Mouse (Mus musculus): ENCODE results near the gene Dgat2l6.

Gene Dgat2l6

GRCm38 (mm10) chrX:100524471-100524870, at the start of gene Dgat2l6:
Gene Dgat2l6, plus strand, starts transcription at chrX:100524838.
- no peak for DNase-seq (ENCODE audit: low spot score in 2 of 2)

- no peak for DNase-seq (ENCODE audit: low spot score in 2 of 2)
Observed at GRCm38 (mm10) chrX:100475569-100476223, 48.9 kb upstream of the Dgat2l6 start.

DNA sequence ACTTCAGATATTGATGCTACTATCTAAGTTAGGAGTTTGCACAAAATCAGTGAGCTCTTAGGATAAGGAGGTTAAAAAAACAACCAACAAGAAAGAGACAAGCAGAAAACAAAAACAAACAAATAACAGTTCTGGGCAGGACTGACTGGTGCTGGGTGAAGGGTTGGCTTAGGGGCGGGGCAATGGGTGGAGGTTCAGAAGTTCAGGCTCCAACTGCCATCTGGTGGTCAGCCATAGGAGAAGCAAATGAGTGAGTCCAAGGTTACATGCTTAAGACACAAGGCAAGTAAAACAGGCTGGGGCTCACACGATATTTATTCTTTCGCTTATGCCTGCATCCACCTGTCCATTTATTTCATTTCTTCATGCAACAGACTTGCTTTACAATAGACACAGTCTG, 44.3 kb upstream of the Dgat2l6 start:
- peak; percentile 42 to 68 for DNase-seq (ENCODE audit: low spot score in 2 of 2)

- no peak for DNase-seq (ENCODE audit: low spot score in 2 of 2)
Observed at GRCm38 (mm10) chrX:100493500-100494067, 31.1 kb upstream of the Dgat2l6 start.

DNA sequence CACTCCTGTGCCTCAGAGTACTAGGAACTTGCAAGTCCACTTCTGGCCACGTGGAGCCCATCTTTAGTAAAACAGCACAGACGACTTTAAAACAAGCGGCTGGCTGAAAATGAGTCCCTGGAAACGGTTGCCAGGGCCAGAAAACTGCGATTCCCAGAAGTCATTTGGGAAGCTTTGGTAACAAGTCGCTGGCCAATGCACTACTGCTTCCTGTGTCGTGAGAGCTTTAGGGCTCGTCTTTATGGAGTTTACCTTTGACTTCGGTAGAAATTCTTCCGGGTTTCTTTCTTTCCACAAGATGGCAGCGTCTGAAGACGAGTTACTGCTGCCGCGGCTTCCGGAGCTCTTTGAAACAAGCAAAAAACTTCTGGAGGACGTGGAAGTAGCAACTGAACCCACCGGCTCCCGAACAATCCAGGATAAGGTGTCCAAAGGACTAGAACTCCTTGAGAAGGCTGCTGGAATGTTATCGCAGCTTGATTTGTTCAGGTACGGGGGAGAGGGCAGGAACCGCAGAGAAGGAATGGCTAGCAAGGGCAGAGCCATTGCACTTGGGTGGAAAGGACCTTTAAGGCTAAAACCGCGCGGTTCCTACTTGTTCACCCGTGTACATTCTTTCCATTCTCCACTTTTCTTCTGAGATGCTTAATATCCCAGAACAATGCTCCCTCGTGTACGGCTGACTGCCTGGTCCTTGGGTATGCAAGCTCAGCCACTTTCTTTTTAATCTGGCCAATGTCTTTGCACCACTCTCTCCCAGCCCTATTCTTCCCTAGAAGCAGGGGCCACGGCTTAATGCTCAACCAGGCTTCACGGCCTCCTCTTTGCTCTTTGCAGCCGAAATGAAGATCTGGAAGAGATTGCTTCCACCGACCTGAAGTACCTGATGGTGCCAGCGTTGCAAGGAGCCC, 30.3 kb upstream of the Dgat2l6 start, which contains the start of gene Igbp1:
TSS of gene Igbp1 (plus strand) at position 224 of the 911 bp plus-strand sequence.
- DNase-seq (ENCODE audit: low spot score in 2 of 2) = peak; percentile 52 to 68

GRCm38 (mm10) chrX:100504175-100504851, 20.3 kb upstream of the Dgat2l6 start:
- DNase-seq (ENCODE audit: low spot score in 2 of 2) = no peak

GRCm38 (mm10) chrX:100508164-100508563, 16.5 kb upstream of the Dgat2l6 start:
- no peak for DNase-seq (ENCODE audit: low spot score in 2 of 2)

GRCm38 (mm10) chrX:100509921-100510320, 14.7 kb upstream of the Dgat2l6 start:
- no peak for DNase-seq (ENCODE audit: low spot score in 2 of 2)

- DNase-seq (ENCODE audit: low spot score in 2 of 2) = no peak
Observed at GRCm38 (mm10) chrX:100516683-100517082, 8.0 kb upstream of the Dgat2l6 start.

DNA sequence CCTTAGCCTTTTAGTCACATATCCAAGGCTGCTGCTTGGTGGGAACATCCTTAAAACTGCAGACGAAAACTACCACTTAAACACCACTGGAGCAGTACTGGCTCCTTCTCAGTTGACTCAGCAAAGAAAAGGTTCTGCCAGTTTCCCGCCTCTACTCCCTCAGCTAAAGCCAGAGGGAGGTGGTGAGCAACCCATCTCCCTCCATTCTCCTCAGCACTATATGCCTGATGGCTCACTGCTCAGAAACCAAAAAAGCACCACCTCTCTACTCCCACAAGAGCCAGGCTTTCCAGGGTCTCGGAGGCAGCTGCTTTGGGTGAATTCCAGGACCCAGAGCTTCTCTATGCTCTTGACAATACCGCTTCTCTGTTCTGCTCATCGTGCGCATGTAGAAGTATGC, 7.0 kb upstream of the Dgat2l6 start:
- no peak for DNase-seq (ENCODE audit: low spot score in 2 of 2)

DNA sequence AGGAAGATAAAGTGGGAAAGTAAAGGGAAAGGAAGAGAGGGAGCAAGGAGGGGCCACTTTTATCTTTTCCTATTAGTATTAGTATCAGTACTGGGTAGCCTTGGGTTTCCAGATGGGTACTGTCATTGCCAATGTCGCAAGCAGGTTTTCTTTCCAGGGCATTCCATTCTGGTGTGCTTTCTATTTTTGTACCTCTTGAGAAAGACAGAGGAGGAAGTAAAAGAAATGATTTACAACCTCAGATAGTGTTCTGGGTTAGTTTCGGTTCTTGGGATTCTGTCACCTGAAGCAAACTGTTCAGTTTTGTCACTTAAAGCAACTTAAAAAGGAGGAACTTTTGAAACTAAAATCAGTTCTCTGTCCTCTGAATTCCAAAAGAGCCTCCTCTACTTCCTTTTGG, 6.1 kb upstream of the Dgat2l6 start:
- DNase-seq (ENCODE audit: low spot score in 2 of 2) = no peak

- no peak for DNase-seq (ENCODE audit: low spot score in 2 of 2)
Observed at GRCm38 (mm10) chrX:100556026-100556425, 31.4 kb downstream of the Dgat2l6 start.

DNA sequence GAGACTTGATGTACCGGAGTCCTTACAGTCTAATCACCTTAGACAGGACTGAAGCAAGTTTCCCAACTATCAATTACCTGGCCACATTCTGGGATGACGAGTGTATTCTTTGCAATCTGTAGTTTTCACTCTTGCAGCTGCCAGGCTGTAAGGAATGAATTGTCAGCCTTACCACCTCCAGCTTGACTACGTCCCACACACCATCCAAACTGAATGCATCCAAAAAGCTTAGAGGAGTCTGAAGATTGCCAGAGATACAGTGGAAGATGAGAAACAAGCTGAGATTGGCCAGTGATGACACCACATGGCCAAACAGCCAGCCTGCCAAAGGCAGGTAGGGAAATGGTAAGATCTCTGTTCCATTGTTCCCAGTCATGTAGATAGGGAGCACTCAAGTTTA, 41.1 kb downstream of the Dgat2l6 start:
- DNase-seq (ENCODE audit: low spot score in 2 of 2) = no peak

GRCm38 (mm10) chrX:100571951-100572350, 47.3 kb downstream of the Dgat2l6 start, which contains the start of gene Awat1:
Gene Awat1, plus strand, starts transcription at chrX:100572251.
- no peak for DNase-seq (ENCODE audit: low spot score in 2 of 2)

GRCm38 (mm10) chrX:100594791-100595190, 70.2 kb downstream of the Dgat2l6 start, which contains the start of gene P2ry4:
Gene P2ry4, minus strand, starts transcription at chrX:100594869.
- DNase-seq (ENCODE audit: low spot score in 2 of 2) = no peak
